Mouse (Mus musculus) limb, embryonic 13.5 days (tissue): Measurements from ENCODE around the gene B3gnt9. TPM values are rescaled to one million over a fixed set of nuclear protein-coding genes. Genes with fewer than 3 reads are reported as not detected.
"Not testable (repeated sequence)": the region's sequence is repeated elsewhere in the genome, so short reads cannot be mapped to it uniquely, and the experiment has no call there.

Experiments used
- ATAC-seq: fragments of 200-750 bp; cut with Nextera tagmentation; 2 replicates; pipeline ENCODE4 v1.8.0; 2017; ENCODE audit warnings: low read depth, moderate number of reproducible peaks, moderate TSS enrichment; ENCODE audit not compliant: low FRiP score
- H3K27ac ChIP-seq: fragments of 300-500 bp; sonication (generic); 2 replicates; pipeline ENCODE4 v1.5.1; 2015; ENCODE audit warnings: inconsistent platforms, mild to moderate bottlenecking, moderate library complexity
- H3K27me3 ChIP-seq: fragments of 300-500 bp; sonication (generic); 2 replicates; pipeline ENCODE4 v1.6.1; 2015; ENCODE audit warnings: mild to moderate bottlenecking, inconsistent platforms
- H3K36me3 ChIP-seq: fragments of 300-500 bp; sonication (generic); 2 replicates; pipeline ENCODE4 v1.6.1; 2015; ENCODE audit warnings: inconsistent platforms, mild to moderate bottlenecking, moderate library complexity
- H3K4me1 ChIP-seq: fragments of 300-500 bp; sonication (generic); 2 replicates; pipeline ENCODE4 v1.6.1; 2015; ENCODE audit warnings: inconsistent platforms
- H3K4me2 ChIP-seq: fragments of 300-500 bp; sonication (generic); replicated peaks from 2 replicates; pipeline ENCODE4 v1.6.1; 2015; ENCODE audit warnings: inconsistent platforms, mild to moderate bottlenecking, moderate library complexity
- H3K4me3 ChIP-seq: fragments of 300-500 bp; sonication (generic); 2 replicates; pipeline ENCODE4 v1.5.1; 2015; ENCODE audit warnings: moderate library complexity, mild to moderate bottlenecking, inconsistent platforms
- H3K9ac ChIP-seq: fragments of 300-500 bp; sonication (generic); 2 replicates; pipeline ENCODE4 v1.6.1; 2015; ENCODE audit warnings: mild to moderate bottlenecking, inconsistent platforms
- H3K9me3 ChIP-seq: fragments of 300-500 bp; sonication (generic); 2 replicates; pipeline ENCODE4 v1.6.1; 2016; ENCODE audit warnings: inconsistent platforms
- WGBS: fragments of 180-500 bp; shearing (Covaris S2); methylation state at CpG from one replicate; pipeline ENCODE4 v1.1.7; 2015; 5-methylcytosine and 5-hydroxymethylcytosine counted together
- polyA plus RNA-seq: library from polyadenylated mRNA; unstranded; fragments of >200 nt; fragmentation: Nextera tagmentation; extraction: Ambion mirVana; gene quantifications from 2 replicates; pipeline ENCODE4 v1.2.1, GENCODE M21; 2015

B3gnt9 gene
- polyA plus RNA-seq, 1 experiment from 2014 or later = 25.4 TPM

GRCm38 (mm10) chr8:105291802-105292201, 36.8 kb upstream of the B3gnt9 start:
- not testable (repeated sequence) for H3K36me3 ChIP-seq, H3K4me2 ChIP-seq, H3K9ac ChIP-seq, H3K9me3 ChIP-seq, H3K27ac ChIP-seq, ATAC-seq, H3K4me3 ChIP-seq
- peaks cover 28% of the 10 kb centered on the region for H3K27me3 ChIP-seq
- H3K4me1 ChIP-seq = peaks cover 32% of the 10 kb centered on the region
- 62% methylated on average over 3 of the region's 3 CpGs for WGBS

- H3K9ac ChIP-seq, H3K27ac ChIP-seq, ATAC-seq, H3K9me3 ChIP-seq, H3K4me3 ChIP-seq, H3K36me3 ChIP-seq, H3K4me2 ChIP-seq: not testable (repeated sequence)
- H3K4me1 ChIP-seq = peaks cover 30% of the 10 kb centered on the region
- H3K27me3 ChIP-seq = peaks cover 28% of the 10 kb centered on the region
- 85% methylated on average over 8 of the region's 8 CpGs for WGBS
Observed at GRCm38 (mm10) chr8:105291364-105291763, 36.4 kb upstream of the B3gnt9 start.

DNA sequence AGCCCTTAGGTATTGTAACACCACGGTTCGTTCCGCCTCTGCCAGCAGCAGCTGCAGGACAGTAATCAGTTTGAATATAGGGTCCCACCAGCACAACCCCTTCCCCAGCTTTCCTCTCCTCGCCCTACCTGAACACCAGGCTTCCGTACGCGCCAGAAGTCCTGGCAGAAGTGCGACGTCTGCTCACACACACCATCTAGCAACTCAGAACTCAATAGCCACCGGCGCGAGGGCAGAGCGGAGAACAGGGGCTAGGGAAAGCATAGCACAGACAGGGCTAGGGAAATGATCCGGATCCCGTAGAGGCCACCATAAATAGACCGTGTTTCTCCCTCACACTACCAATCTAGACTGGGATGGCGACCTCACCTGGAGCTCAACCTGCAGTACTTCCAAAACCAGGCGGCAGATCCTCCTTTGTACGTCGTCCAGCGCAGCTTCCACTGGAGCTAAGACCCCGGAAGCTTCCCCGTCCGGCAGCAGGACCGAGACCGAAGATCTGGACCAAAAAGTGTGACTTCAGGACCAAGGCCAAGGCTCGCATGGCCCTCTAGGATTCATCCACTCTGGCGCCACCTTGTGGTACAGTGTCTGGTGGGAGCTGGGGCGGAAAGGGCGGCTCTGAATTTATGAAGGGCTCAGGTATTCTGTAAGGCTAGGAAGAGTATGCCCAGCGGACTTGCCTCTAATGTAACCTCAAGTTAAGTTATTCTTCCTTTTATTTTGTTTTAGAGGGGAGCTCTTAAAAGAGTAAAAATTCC, 35.8 kb upstream of the B3gnt9 start:
- no peak overlapping the region for H3K9ac ChIP-seq
- H3K4me1 ChIP-seq = peaks cover 30% of the 10 kb centered on the region
- H3K27me3 ChIP-seq = peaks cover 28% of the 10 kb centered on the region
- no peaks in the 10 kb centered on the region for H3K9me3 ChIP-seq
- H3K27ac ChIP-seq = no peak overlapping the region
- peak overlapping the region; percentile 93 for H3K4me2 ChIP-seq
- ATAC-seq = no peak
- WGBS = 5% methylated on average over 31 of the region's 31 CpGs
- H3K4me3 ChIP-seq = peak overlapping the region; percentile 54
- H3K36me3 ChIP-seq = no peaks in the 10 kb centered on the region; the same call in 1 of the 2 replicates

DNA sequence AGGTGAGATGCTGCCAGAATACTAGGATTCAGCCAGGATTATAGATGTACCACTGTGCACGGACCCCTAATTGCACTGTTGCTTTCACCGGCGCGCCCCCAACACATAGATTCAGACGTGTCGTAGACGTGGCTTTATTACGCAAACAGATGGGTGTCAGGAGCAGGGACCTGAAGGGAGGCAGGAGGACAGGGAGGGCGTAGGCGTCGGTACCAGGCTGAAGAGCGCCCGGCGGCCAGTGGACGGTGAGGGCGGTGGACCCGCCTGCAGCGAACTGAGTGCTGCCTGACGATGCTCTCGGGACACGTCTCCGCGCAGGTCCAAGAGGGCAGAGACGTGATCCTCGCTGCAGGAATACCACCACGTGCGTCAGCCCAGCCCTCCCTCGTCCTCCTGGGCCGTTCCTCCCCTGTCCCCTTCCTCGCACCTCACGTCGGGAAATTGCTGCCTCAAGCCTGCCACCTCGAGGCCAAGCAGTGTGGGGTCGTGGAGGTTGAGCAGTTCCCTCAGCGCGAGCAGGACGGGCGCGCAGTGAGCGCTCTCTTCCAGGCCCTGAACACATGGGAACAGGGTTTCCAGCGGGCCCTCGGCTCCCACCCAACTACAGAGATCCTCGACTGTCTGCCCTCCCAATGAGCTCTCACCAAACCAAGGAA, 35.0 kb upstream of the B3gnt9 start, which contains the start of gene 4931428F04Rik:
4931428F04Rik (minus strand) TSS at position 60 of the 656 bp plus-strand sequence.
- Histone ChIP-seq H3K36me3 (peaks cover 8% of the 10 kb centered on the region), H3K9me3 (no peaks in the 10 kb centered on the region), H3K9ac (peak within 1 kb of the TSS; percentile 73), H3K27me3 (peaks cover 28% of the 10 kb centered on the region), H3K27ac (peak within 1 kb of the TSS; percentile 61; the same call in 1 of the 2 replicates), H3K4me2 (peak within 1 kb of the TSS; percentile 93), H3K4me3 (peak within 1 kb of the TSS; percentile 54), H3K4me1 (peaks cover 30% of the 10 kb centered on the region)
- no peak; the same call in none of the 2 replicates for ATAC-seq
- 1% methylated on average over 43 of the region's 43 CpGs for WGBS

GRCm38 (mm10) chr8:105288958-105289732, 34.2 kb upstream of the B3gnt9 start:
- under 1% methylated on average over 53 of the region's 53 CpGs for WGBS
- H3K4me2 ChIP-seq = peak overlapping the region; percentile 93
- H3K27ac ChIP-seq = peak overlapping the region; percentile 61; the same call in 1 of the 2 replicates
- peak overlapping the region; percentile 73 for H3K9ac ChIP-seq
- H3K27me3 ChIP-seq = peaks cover 28% of the 10 kb centered on the region
- peak; percentile 92 for ATAC-seq
- peaks cover 14% of the 10 kb centered on the region for H3K36me3 ChIP-seq
- no peaks in the 10 kb centered on the region for H3K9me3 ChIP-seq
- peaks cover 30% of the 10 kb centered on the region for H3K4me1 ChIP-seq
- H3K4me3 ChIP-seq = peak overlapping the region; percentile 54

GRCm38 (mm10) chr8:105288231-105288630, 33.3 kb upstream of the B3gnt9 start:
- Histone ChIP-seq H3K9me3 (no peaks in the 10 kb centered on the region), H3K9ac (0 out of 2 replicates have a peak overlapping the region, but pooled peaks have one; percentile 2), H3K27me3 (peaks cover 19% of the 10 kb centered on the region), H3K4me1 (peaks cover 30% of the 10 kb centered on the region), H3K4me2 (peak overlapping the region; percentile 93), H3K36me3 (peaks cover 14% of the 10 kb centered on the region), H3K27ac (no peak overlapping the region), H3K4me3 (peak overlapping the region; percentile 54; the same call in 1 of the 2 replicates)
- ATAC-seq = no peak
- WGBS = 91% methylated on average over 5 of the region's 5 CpGs

DNA sequence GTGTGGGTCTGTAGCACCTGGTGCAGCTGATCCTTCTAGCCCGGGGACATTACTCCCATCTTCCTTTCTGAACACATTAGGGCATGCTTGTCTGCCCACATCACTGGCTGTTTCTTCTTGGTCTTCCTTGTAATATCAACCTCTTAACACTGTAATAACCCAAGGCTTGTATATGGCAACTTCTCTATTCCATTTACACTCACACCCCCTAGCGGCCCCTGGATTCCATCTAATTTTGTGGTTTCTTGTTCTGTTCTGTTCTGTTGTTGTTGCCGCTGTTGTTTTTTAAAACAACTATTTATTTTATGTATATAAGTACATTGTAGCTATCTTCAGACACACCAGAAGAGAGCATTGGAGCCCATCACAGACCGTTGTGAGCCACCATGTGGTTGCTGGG, 32.0 kb upstream of the B3gnt9 start:
- Histone ChIP-seq H3K4me1 (peaks cover 30% of the 10 kb centered on the region), H3K36me3 (peaks cover 25% of the 10 kb centered on the region), H3K4me2 (no peak overlapping the region), H3K9me3 (no peaks in the 10 kb centered on the region), H3K27me3 (peaks cover 13% of the 10 kb centered on the region), H3K4me3 (no peak overlapping the region), H3K27ac (no peak overlapping the region), H3K9ac (no peak overlapping the region)
- no peak for ATAC-seq
- WGBS = 86% methylated on average over 4 of the region's 4 CpGs

DNA sequence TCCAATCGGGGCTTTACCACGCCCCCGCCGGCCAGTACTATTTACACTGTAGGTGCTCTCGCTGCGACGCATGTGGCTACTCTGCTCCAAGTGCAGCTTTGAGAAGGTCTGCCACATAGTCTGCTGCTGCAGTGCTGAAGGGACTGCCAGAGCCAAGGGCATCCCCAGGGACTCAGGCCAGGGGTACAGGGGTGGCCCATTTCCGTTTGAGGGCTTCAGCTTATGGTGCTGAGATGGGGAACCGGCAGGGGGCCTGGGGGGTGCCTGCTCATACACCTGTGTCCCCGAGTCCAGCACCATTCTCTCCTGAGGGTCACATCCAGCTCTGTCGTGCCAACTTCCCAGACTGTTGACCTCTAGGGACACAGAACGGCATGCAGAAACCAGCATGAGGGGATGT, 30.6 kb upstream of the B3gnt9 start:
- no peak overlapping the region for H3K4me2 ChIP-seq
- WGBS = 52% methylated on average over 12 of the region's 12 CpGs
- peaks cover 32% of the 10 kb centered on the region for H3K36me3 ChIP-seq
- H3K27me3 ChIP-seq = peaks cover 12% of the 10 kb centered on the region
- H3K27ac ChIP-seq = no peak overlapping the region
- ATAC-seq = no peak
- no peaks in the 10 kb centered on the region for H3K9me3 ChIP-seq
- H3K4me1 ChIP-seq = peaks cover 26% of the 10 kb centered on the region
- H3K4me3 ChIP-seq = no peak overlapping the region
- no peak overlapping the region for H3K9ac ChIP-seq

DNA sequence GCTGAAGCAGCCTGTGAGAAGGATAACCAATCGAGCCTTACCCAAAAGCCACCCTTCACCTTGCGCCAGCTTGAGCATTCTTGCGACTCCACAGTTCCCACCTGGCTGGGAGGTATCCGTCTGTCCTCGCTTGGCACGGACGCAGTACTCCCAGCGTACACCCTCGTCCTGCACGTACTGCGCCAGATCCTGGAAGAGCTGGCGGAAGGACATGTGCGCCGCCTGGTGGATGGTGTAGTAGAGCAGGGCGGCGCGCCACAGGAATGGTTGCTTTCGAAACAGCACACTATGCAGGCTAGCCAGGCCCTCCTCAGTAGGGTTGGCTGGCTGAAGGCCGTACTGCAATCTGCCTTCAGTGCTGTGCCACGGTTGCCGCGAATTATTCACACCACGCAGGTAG, 28.1 kb upstream of the B3gnt9 start:
- Histone ChIP-seq H3K4me3 (no peak overlapping the region), H3K4me1 (peaks cover 15% of the 10 kb centered on the region), H3K27ac (no peak overlapping the region), H3K9me3 (no peaks in the 10 kb centered on the region), H3K9ac (no peak overlapping the region), H3K27me3 (peaks cover 27% of the 10 kb centered on the region), H3K4me2 (no peak overlapping the region), H3K36me3 (peaks cover 32% of the 10 kb centered on the region)
- WGBS = 24% methylated on average over 23 of the region's 23 CpGs
- no peak for ATAC-seq

- Histone ChIP-seq H3K27me3 (peaks cover 35% of the 10 kb centered on the region), H3K9me3 (no peaks in the 10 kb centered on the region), H3K4me3 (no peak overlapping the region), H3K27ac (no peak overlapping the region), H3K4me2 (no peak overlapping the region), H3K36me3 (peaks cover 32% of the 10 kb centered on the region), H3K9ac (no peak overlapping the region), H3K4me1 (peaks cover 9% of the 10 kb centered on the region)
- 83% methylated on average over 4 of the region's 4 CpGs for WGBS
- no peak for ATAC-seq
Observed at GRCm38 (mm10) chr8:105282239-105282638, 27.3 kb upstream of the B3gnt9 start.

DNA sequence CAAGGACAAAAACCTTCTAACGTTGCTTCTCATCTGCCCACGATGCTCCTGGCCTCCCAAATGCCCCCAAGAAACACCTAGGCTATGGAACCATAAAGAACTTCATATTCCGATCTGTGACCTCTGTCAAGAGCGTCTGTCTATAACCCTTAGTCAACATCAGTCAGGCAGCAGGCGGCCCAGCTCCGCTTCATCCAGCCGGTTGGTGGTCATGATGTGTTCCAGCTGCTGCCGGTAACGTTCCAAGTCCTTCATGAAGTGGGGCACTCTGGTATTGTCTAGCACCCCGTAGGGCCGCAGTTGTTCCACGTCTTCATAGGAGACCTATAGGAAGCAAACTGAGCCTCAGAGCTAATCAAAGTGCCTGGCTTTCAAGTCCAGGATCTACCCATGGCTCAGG, 26.9 kb upstream of the B3gnt9 start:
- no peak for ATAC-seq
- no peak overlapping the region for H3K27ac ChIP-seq
- H3K4me1 ChIP-seq = peaks cover 9% of the 10 kb centered on the region
- H3K4me3 ChIP-seq = no peak overlapping the region
- no peak overlapping the region for H3K9ac ChIP-seq
- no peaks in the 10 kb centered on the region for H3K9me3 ChIP-seq
- 84% methylated on average over 12 of the region's 12 CpGs for WGBS
- peaks cover 39% of the 10 kb centered on the region for H3K27me3 ChIP-seq
- peaks cover 32% of the 10 kb centered on the region for H3K36me3 ChIP-seq
- no peak overlapping the region for H3K4me2 ChIP-seq

- no peak overlapping the region for H3K9ac ChIP-seq
- H3K4me2 ChIP-seq = no peak overlapping the region
- 62% methylated on average over 3 of the region's 3 CpGs for WGBS
- H3K27ac ChIP-seq = no peak overlapping the region
- peaks cover 30% of the 10 kb centered on the region for H3K36me3 ChIP-seq
- ATAC-seq = no peak
- no peaks in the 10 kb centered on the region for H3K9me3 ChIP-seq
- H3K4me3 ChIP-seq = no peak overlapping the region
- H3K27me3 ChIP-seq = peaks cover 52% of the 10 kb centered on the region
- H3K4me1 ChIP-seq = peaks cover 21% of the 10 kb centered on the region
Observed at GRCm38 (mm10) chr8:105280567-105280966, 25.6 kb upstream of the B3gnt9 start.
